Mouse (Mus musculus) adrenal gland, postnatal 14 days (tissue): ENCODE results near the gene Tmem178b. TPM values are rescaled to one million over a fixed set of nuclear protein-coding genes. Genes with fewer than 3 reads are reported as not detected.
A peak's percentile ranks its signal among the peaks of the same experiment; 100 is the strongest.

Experiments used
- DNase-seq: peaks from one replicate; pipeline ENCODE4 v3.0.0; 2021; ENCODE audit warnings: mixed read lengths
- long read RNA-seq, 2 experiments: library from polyadenylated mRNA; stranded (forward); transcript quantifications; one replicate each; pipeline ENCODE4 v2.0.0; 2021
- total RNA-seq: library from RNA; stranded (reverse); gene quantifications from 2 replicates; pipeline ENCODE4 v1.2.3, GENCODE M21; 2021

The Tmem178b gene
- total RNA-seq, result 14.8 and 16.3 TPM in 2 replicates
- long read RNA-seq, experiment 1, result 0 reads
- long read RNA-seq, experiment 2, partial matches to known transcripts, result 0 of 1 reads
- long read RNA-seq, experiment 2, other reads (novel, unspliced or antisense), result 1 of 1 reads

GRCm38 (mm10) chr6:39872901-39873591 lies at the start of gene Tmem178b:
Gene Tmem178b (plus strand): TSS chr6:39873271.
- DNase-seq, result peak; percentile 42

GRCm38 (mm10) chr6:39828736-39829135 lies 44.3 kb upstream of the Tmem178b start:
- DNase-seq, result no peak

- no peak for DNase-seq
These were observed 29.3 kb upstream of the Tmem178b start for GRCm38 (mm10) chr6:39843698-39844342.

GRCm38 (mm10) chr6:39847538-39847937 lies 25.5 kb upstream of the Tmem178b start:
- DNase-seq, result no peak

- peak; percentile 27 for DNase-seq
These were observed 24.3 kb upstream of the Tmem178b start for GRCm38 (mm10) chr6:39848766-39849165.

- no peak for DNase-seq
These were observed 23.4 kb upstream of the Tmem178b start for GRCm38 (mm10) chr6:39849667-39850066.

GRCm38 (mm10) chr6:39870271-39871135 lies 2.6 kb upstream of the Tmem178b start:
- peak; percentile 62 for DNase-seq

- DNase-seq, result peak; percentile 84
These were observed 1.4 kb upstream of the Tmem178b start for GRCm38 (mm10) chr6:39871381-39872305.

GRCm38 (mm10) chr6:39872306-39872900 lies 668 bp upstream of the Tmem178b start:
- DNase-seq, result peak; percentile 78

GRCm38 (mm10) chr6:39875186-39875585 lies 2.1 kb downstream of the Tmem178b start:
- no peak for DNase-seq

- DNase-seq, result no peak
These were observed 3.4 kb downstream of the Tmem178b start for GRCm38 (mm10) chr6:39876444-39876843.

GRCm38 (mm10) chr6:39890811-39891210 lies 17.7 kb downstream of the Tmem178b start:
- DNase-seq, result no peak

- no peak for DNase-seq
These were observed 23.4 kb downstream of the Tmem178b start for GRCm38 (mm10) chr6:39896500-39896899.

GRCm38 (mm10) chr6:39899231-39899630 lies 26.2 kb downstream of the Tmem178b start:
- DNase-seq, result peak; percentile 54

GRCm38 (mm10) chr6:39903220-39903773 lies 30.2 kb downstream of the Tmem178b start:
- DNase-seq, result no peak

GRCm38 (mm10) chr6:39903845-39904244 lies 30.8 kb downstream of the Tmem178b start:
- DNase-seq, result no peak

GRCm38 (mm10) chr6:39914956-39915355 lies 41.9 kb downstream of the Tmem178b start:
- DNase-seq, result no peak

GRCm38 (mm10) chr6:39915636-39916281 lies 42.7 kb downstream of the Tmem178b start:
- DNase-seq, result no peak

GRCm38 (mm10) chr6:39916514-39916913 lies 43.4 kb downstream of the Tmem178b start:
- DNase-seq, result no peak

- no peak for DNase-seq
These were observed 44.2 kb downstream of the Tmem178b start for GRCm38 (mm10) chr6:39917242-39917641.
